ENCODE assay signal across 2 mouse cellular contexts in genomic region chr16:4683581-4684456, GRCm38 (mm10).
TF ChIP-seq lines count a peak whose summit lies in the region.

No protein-coding gene starts in this region.

TF ChIP-seq in C2C12, 6 proteins besides CTCF, POLR2A, EP300 and RAD21:
- TF ChIP-seq CEBPB (IDR thresholded peaks at IDR 0.05; ENCODE audit: low read depth): no peak
- no peak for TF ChIP-seq MYOG (IDR thresholded peaks at IDR 0.05; ENCODE audit: control insufficient read depth, extremely low read depth, insufficient read length)
- no peak for TF ChIP-seq MAX (IDR thresholded peaks at IDR 0.05)
- TF ChIP-seq FOSL1 (IDR thresholded peaks at IDR 0.05; ENCODE audit: insufficient read depth, low read length, poor library complexity, severe bottlenecking): no peak
- TF ChIP-seq MYOD1 (IDR thresholded peaks at IDR 0.05; ENCODE audit: control insufficient read depth, insufficient read length, low read depth): no peak
- TF ChIP-seq USF1 (IDR thresholded peaks at IDR 0.05; ENCODE audit: low read depth): no peak

TF ChIP-seq in myocyte, 11 proteins besides CTCF, POLR2A, EP300 and RAD21:
- TF ChIP-seq POLR2AphosphoS2 (IDR thresholded peaks at IDR 0.05; ENCODE audit: insufficient read length, low read depth): peak; percentile 97
- no peak for TF ChIP-seq TCF3 (IDR thresholded peaks at IDR 0.05; ENCODE audit: insufficient read length, low read depth)
- peak; percentile 93; the same call in 1 of the 2 replicates for TF ChIP-seq CEBPB (IDR thresholded peaks at IDR 0.05; ENCODE audit: insufficient read depth, poor library complexity, severe bottlenecking)
- no peak for TF ChIP-seq E2F4 (IDR thresholded peaks at IDR 0.05; ENCODE audit: insufficient read depth)
- no peak for TF ChIP-seq SRF (IDR thresholded peaks at IDR 0.05; ENCODE audit: control insufficient read depth, insufficient read length, low read depth)
- no peak for TF ChIP-seq MYOG (IDR thresholded peaks at IDR 0.05; ENCODE audit: control insufficient read depth in 1 of 3, insufficient read depth in 1 of 3, insufficient read length in 2 of 3, low read depth in 2 of 3)
- no peak for TF ChIP-seq TCF12 (IDR thresholded peaks at IDR 0.05; ENCODE audit: insufficient read depth, poor library complexity, severe bottlenecking)
- TF ChIP-seq MYOD1 (IDR thresholded peaks at IDR 0.05; ENCODE audit: control insufficient read depth in 1 of 3, insufficient read length in 2 of 3, low read depth in 2 of 3): peak in 1 of 3 experiments; percentile 26
- TF ChIP-seq MAX (IDR thresholded peaks at IDR 0.05; ENCODE audit: low read depth): no peak
- no peak for TF ChIP-seq USF1 (IDR thresholded peaks at IDR 0.05; ENCODE audit: low read depth)
- peak; percentile 32 for TF ChIP-seq REST (IDR thresholded peaks at IDR 0.05; ENCODE audit: insufficient read depth, insufficient read length)
